Mouse (Mus musculus) ES-E14 (cell line): ENCODE data around the gene Myd88. TPM values are rescaled to one million over a fixed set of nuclear protein-coding genes. Genes with fewer than 3 reads are reported as not detected.

Experiments used
- DNase-seq: peaks from one replicate; pipeline ENCODE4 v3.0.0-alpha.2; 2013; ENCODE audit warnings: low read depth, low spot score
- H3K27ac ChIP-seq: 2 replicates; pipeline ENCODE4 v1.5.1; 2012; ENCODE audit warnings: low read depth, mild to moderate bottlenecking, low read length, moderate library complexity, mixed read lengths; ENCODE audit not compliant: poor library complexity, insufficient read depth, severe bottlenecking
- H3K36me3 ChIP-seq: 2 replicates; pipeline ENCODE4 v1.6.1; 2012; ENCODE audit warnings: mild to moderate bottlenecking, low read length, moderate library complexity, mixed read lengths; ENCODE audit not compliant: control insufficient read depth, poor library complexity, insufficient read depth, severe bottlenecking
- H3K4me1 ChIP-seq, 2 experiments: fragments of 150-350 bp in 1 of 2; sonication (generic) in 1 of 2; 2 replicates each; pipeline ENCODE4 v1.6.1; 2012; ENCODE audit warnings: low read length in 2 of 2, mild to moderate bottlenecking in 1 of 2, mixed read lengths in 1 of 2; ENCODE audit not compliant: control insufficient read depth in 2 of 2, insufficient read depth in 2 of 2, poor library complexity in 1 of 2
- H3K4me3 ChIP-seq, 2 experiments: fragments of 150-350 bp in 1 of 2; sonication (generic) in 1 of 2; 2 replicates each; pipeline ENCODE4 v1.5.1; 2012; ENCODE audit warnings: low read length in 2 of 2, low read depth in 1 of 2, mild to moderate bottlenecking in 1 of 2, mixed read lengths in 1 of 2; ENCODE audit not compliant: insufficient read depth in 1 of 2, poor library complexity in 1 of 2, severe bottlenecking in 1 of 2
- H3K9ac ChIP-seq: 2 replicates; pipeline ENCODE4 v1.6.1; 2012; ENCODE audit warnings: low read depth, mild to moderate bottlenecking, low read length, mixed read lengths; ENCODE audit not compliant: poor library complexity, insufficient read depth, severe bottlenecking
- H3K9me3 ChIP-seq: fragments of 150-350 bp; sonication (generic); 2 replicates; pipeline ENCODE4 v1.6.1; 2012; ENCODE audit warnings: low read depth, mild to moderate bottlenecking, low read length; ENCODE audit not compliant: control insufficient read depth, insufficient read depth
- CHD2 ChIP-seq: IDR thresholded peaks from 2 replicates; pipeline ENCODE4 v1.6.1; 2014; ENCODE audit warnings: mild to moderate bottlenecking, low read depth, low read length, inconsistent platforms
- HCFC1 ChIP-seq: IDR thresholded peaks from 2 replicates; pipeline ENCODE4 v1.6.1; 2012; ENCODE audit warnings: low read length, inconsistent platforms, borderline replicate concordance; ENCODE audit not compliant: insufficient read depth
- MAFK ChIP-seq: IDR thresholded peaks from 2 replicates; pipeline ENCODE4 v1.6.1; 2014; ENCODE audit warnings: mild to moderate bottlenecking, low read depth, low read length, inconsistent platforms; ENCODE audit not compliant: insufficient read depth
- ZC3H11A ChIP-seq: IDR thresholded peaks from 2 replicates; pipeline ENCODE4 v1.6.1; 2012; ENCODE audit warnings: low read depth, mild to moderate bottlenecking, inconsistent platforms, low read length, borderline replicate concordance
- ZNF384 ChIP-seq: IDR thresholded peaks from 2 replicates; pipeline ENCODE4 v1.6.1; 2012; ENCODE audit warnings: low read depth, low read length, inconsistent platforms
- in situ Hi-C, 2 experiments: fragments of 600-800 bp; cut with MboI; formaldehyde crosslinking; loops; one replicate each; pipeline ENCODE4 v1.15.1; 2025; ENCODE audit warnings: low sequenced_read_pairs in 2 of 2, inconsistent platforms in 1 of 2; ENCODE audit not compliant: unreplicated experiment in 2 of 2
- total RNA-seq: library from RNA; depleted of rRNA; stranded (reverse); fragments of 300-350 nt; gene quantifications from 2 replicates; pipeline ENCODE4 v1.2.3, GENCODE M21; 2012

The Myd88 gene
- total RNA-seq, 1 experiment = 5.4 TPM

DNA sequence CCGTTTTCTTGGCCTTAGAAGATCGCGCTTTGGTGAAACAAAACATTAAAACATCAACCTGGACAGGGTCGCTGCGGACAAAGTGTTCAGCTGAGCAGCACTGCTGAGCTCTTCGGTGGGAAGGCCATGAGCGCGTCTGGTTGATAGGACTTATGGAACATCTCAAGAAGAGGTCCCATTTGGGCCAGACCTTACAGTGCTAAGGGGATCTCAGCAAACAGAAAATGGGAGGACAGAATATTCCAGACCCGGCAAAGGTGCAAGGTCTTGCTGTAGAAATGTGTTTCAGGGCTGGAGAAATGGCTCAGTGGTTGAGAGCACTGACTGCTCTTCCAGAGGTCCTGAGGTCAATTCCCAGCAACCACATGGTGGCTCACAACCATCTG lies 18.0 kb downstream of the Myd88 start:
- Histone ChIP-seq H3K27ac (peak overlapping the region; percentile 93), H3K9me3 (no peaks in the 10 kb centered on the region), H3K9ac (peak overlapping the region; percentile 69), H3K4me3 (peak overlapping the region; percentile 65 to 81), H3K4me1 (peaks cover 4% of the 10 kb centered on the region in 2 experiments; a peak in 2 of 4 replicates), H3K36me3 (no peaks in the 10 kb centered on the region)
- no peak for DNase-seq
- TF ChIP-seq ZNF384 (no peak), ZC3H11A (no peak), MAFK (no peak), CHD2 (no peak), HCFC1 (no peak)
- in situ Hi-C loops = no loop called here

DNA sequence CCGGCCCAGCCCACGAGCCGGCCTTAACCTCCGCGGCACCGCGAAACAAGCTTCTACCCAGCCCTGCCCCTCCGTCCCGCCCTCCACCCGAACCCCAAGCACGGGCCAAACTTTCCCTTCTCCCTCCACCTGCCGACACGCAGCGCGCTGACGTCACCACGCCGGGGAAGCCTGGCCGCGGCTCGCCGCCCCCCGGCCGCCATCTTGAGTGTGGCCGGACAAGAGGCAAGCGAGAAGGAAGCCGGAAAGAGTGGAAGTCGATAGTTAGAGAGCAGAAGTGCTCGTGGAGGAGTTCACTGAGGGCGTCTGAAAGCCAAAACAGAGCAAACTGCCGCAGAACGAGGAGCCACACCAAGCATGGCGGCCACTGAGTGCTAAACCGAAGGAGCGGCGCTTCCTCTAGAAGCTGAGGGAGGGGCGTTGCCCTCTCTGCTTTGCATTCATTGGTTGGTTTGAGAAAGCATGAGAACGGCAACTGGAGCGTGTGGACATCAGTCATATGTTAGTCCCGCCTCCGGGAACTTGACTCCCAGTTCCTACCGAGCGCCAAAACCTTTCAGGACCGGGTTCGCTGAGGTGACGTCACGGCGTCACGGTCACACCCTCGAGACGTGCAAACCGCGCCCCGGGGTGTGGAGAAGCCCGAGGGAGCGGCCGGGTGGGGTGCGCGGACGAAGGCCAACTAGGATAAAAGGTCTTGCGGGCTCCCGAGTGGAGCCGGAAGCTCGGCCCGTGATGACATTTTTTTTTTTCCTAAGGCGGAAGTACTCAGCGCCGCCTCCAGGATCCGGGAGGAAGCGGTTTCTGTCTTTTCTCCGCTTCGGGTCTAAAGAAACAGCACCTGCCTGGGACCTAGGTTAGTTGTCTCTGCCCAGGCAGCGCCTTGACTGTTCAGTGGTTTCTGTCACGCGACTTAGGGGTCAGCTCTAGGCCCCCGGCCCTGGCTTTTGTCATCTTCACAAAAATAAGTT lies 18.6 kb downstream of the Myd88 start, which contains the start of gene Oxsr1:
Oxsr1 (minus strand) TSS at position 139 of the 971 bp plus-strand sequence.
- in situ Hi-C loops = no loop called here
- TF ChIP-seq ZNF384 = peak; percentile 98
- TF ChIP-seq HCFC1 = peak; percentile 88
- TF ChIP-seq ZC3H11A = no peak
- TF ChIP-seq CHD2 = peak; percentile 89
- H3K9me3 ChIP-seq = no peaks in the 10 kb centered on the region
- peak within 1 kb of the TSS; percentile 93 for H3K27ac ChIP-seq
- peak; percentile 99 for DNase-seq
- peak within 1 kb of the TSS; percentile 89 for H3K9ac ChIP-seq
- peaks cover 4 to 5% of the 10 kb centered on the region in 2 experiments; a peak in 2 of 4 replicates for H3K4me1 ChIP-seq
- H3K36me3 ChIP-seq = no peaks in the 10 kb centered on the region
- peak within 1 kb of the TSS; percentile 78 to 90 for H3K4me3 ChIP-seq

DNA sequence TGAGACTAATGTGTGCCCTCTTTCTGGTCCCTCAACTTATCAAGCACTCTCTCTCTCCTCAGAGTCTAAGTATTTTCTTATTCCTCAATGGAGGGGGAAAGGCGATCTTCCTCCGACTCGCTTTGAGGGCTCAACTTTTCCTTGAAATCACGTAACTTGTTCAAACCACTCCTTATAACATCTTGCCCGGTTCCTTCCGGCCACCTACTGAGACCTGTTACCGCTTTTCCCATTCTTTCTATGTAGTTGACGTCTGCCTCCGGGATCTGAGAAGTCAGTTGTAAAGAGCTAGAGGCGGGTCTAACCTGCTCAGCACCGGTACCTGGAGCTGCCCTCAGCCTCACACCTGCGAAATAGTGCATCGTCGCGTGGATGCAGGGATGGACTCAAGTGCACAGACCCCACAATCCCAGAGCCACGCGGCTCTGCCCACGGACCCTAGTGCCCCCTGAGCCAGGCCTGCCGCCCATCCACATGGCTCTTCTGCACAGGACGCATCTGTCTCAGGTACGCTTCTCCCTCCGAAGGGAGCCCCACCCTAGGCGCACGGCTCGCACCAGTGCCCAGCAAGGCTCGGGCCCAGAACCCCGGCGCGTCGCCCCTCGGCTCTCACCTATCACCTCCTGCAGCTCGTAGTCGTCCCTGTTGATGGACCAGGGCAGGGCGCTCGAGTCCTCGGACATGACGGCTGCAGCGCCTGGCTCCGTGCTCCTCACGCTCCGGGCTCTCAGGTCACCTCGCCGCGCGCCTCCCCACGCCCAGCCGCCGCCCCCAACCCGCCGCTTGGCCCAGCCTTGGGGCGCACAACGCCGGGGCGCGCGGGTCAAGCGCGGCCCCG lies 19.6 kb downstream of the Myd88 start:
- TF ChIP-seq ZC3H11A = no peak
- no peak for TF ChIP-seq ZNF384
- no peak for TF ChIP-seq CHD2
- no peak for TF ChIP-seq MAFK
- no peak for TF ChIP-seq HCFC1
- peak overlapping the region; percentile 89 for H3K9ac ChIP-seq

DNA sequence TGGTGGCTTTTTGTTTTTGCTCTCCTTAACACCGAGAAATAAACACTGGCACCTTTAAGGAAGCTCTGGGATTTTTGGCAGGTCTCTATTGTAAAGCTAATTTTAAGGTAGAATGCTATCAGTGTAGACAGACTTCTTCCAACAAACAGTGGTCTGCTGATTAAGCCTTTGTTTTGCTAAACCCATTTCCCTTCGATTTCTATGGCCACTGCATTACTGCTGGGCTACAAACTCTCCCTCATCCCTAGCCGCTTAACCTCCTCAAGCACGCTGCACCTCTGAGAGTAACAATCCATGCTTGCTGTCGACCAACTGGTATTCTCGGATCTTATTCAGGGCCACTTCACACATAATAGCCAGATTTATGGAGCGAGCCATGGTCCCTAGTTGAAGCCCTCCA lies 20.3 kb downstream of the Myd88 start:
- H3K4me1 ChIP-seq = peaks cover 4 to 7% of the 10 kb centered on the region in 2 experiments; a peak in 2 of 4 replicates
- DNase-seq = no peak
- H3K9ac ChIP-seq = peak overlapping the region; percentile 89
- peak overlapping the region; percentile 92; the same call in 1 of the 2 replicates for H3K27ac ChIP-seq
- no peaks in the 10 kb centered on the region for H3K36me3 ChIP-seq
- H3K9me3 ChIP-seq = no peaks in the 10 kb centered on the region
- in situ Hi-C loops = no loop called here
- TF ChIP-seq HCFC1 = 0 out of 2 replicates have a peak, but pooled peaks have one; percentile 28
- TF ChIP-seq ZC3H11A = no peak
- no peak for TF ChIP-seq MAFK
- H3K4me3 ChIP-seq = peak overlapping the region; percentile 78 to 90

More for the DNA sequence above, 19.6 kb downstream of the Myd88 start:
- peaks cover 4 to 5% of the 10 kb centered on the region in 2 experiments; a peak in 2 of 4 replicates for H3K4me1 ChIP-seq
- H3K27ac ChIP-seq = peak overlapping the region; percentile 92
- in situ Hi-C loops = no loop called here
- no peaks in the 10 kb centered on the region for H3K36me3 ChIP-seq
- no peak for DNase-seq
- H3K9me3 ChIP-seq = no peaks in the 10 kb centered on the region
- H3K4me3 ChIP-seq = peak overlapping the region; percentile 78 to 90
